Mouse (Mus musculus) lung, postnatal 4 days (tissue): ENCODE data around the gene Atrnl1.
"Not testable (repeated sequence)": the region's sequence is repeated elsewhere in the genome, so short reads cannot be mapped to it uniquely, and the experiment has no call there.

Experiments
- DNase-seq, 2 experiments: peaks; one replicate each; pipeline ENCODE4 v3.0.0; 2021

The Atrnl1 gene

DNA sequence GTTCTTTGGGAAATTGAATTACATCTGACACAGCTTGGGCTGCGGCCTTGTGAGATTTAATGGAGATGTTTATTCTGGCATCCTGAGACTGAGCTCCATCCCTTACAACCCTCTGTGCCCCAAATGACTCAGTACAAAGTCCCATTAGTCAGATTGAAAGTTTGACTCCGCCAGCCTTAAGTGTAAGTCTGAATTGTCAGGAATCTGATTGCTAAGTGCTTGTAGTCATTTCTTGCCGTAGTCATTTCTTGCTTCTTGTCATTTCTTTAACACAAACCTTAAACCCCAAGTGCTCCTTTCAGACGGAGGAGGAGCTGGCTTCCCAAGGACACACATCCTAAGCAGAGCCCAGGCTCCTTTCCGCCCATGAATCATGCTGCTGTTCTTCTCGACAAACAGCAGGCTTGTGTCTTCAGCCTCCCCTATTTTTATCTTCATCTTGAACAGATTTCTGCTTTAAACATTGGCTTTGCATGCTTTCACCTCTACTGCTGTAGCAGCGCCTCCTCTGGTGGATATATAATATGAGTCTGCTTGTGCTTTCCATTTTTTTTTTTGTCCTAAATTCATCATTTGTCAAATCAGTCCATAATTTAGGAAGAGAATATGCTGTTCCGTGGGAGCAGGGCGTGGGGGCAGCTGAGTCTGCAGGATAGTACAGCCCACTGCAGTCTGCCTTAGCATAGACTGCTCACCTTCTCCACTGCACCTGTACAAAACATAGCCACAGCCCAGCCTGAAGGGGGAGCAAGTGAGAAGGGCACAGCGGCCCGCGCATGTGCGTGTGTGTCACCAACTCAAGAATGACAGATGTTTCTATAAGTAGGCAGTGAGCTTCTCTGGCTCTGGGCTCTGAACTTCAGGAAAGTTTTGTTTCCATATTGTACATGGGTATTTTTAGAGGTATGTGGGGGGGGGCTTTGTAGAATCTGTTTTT, 214.7 kb downstream of the Atrnl1 start:
- DNase-seq, result no peak

- DNase-seq, result no peak
Observed at GRCm38 (mm10) chr19:57833083-57833482, 222.2 kb downstream of the Atrnl1 start.

DNA sequence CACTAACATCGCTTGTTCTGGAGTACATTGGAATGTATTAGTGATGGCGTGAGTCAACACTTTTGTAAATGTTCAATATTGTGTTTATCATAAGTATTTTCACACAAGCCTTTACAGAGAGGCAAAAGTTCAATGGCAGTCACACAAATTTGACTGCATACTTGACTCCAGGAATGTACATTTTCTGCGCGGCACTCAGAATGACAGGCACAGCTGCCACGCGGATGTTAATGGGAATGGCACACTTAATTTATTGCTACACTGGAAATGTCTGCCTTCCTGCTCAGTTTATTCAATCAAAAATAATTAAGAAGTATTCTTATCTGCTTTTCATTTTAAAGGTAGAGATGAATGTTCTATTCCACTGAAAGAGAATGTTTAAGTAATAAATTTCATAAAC, 227.0 kb downstream of the Atrnl1 start:
- DNase-seq, result no peak

- no peak for DNase-seq
Observed at GRCm38 (mm10) chr19:57838546-57838945, 227.7 kb downstream of the Atrnl1 start.

- DNase-seq, result no peak
Observed at GRCm38 (mm10) chr19:57849915-57850314, 239.1 kb downstream of the Atrnl1 start.

DNA sequence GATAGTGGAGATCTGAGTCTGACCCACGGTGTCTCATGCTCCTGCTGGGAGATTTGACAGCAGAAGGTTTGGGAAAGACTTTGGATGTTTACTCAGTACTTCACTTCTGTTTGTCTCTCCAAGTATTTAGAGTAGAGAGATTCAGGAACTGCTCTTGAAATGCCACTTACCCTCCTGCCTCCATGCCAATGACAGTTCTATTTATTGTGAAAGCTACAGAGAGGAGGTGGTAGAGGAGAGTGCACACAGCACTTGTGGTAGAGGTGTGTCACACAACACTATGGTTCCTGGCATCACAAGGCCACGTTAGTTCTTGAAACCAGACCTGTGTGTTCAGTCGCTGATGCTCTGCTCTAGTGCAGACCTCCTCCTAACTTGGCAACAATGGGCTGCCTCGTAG, 257.5 kb downstream of the Atrnl1 start:
- DNase-seq, result peak; percentile 10 to 30

- no peak for DNase-seq
Observed at GRCm38 (mm10) chr19:57870871-57871270, 260.0 kb downstream of the Atrnl1 start.

DNA sequence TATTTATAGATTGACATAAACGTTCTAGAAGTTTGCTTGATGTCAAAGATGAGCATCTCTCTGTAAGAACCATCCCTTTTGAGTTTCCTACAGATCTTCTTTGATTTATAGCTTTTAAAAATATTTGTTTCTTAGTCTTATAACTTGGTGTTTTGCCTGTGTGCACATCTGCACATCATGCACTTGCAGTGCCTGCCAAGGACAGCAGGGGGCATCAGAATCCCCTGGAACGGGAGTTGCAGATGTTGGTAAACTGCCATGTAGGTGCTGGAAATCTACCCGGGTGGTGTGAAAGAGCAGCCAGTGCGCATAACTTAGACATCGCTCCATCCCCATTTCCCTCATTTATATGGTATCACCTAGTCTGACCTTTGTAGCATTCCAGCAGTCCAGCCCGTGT, 265.2 kb downstream of the Atrnl1 start:
- DNase-seq, result no peak

- no peak for DNase-seq
Observed at GRCm38 (mm10) chr19:57877343-57877742, 266.5 kb downstream of the Atrnl1 start.

DNA sequence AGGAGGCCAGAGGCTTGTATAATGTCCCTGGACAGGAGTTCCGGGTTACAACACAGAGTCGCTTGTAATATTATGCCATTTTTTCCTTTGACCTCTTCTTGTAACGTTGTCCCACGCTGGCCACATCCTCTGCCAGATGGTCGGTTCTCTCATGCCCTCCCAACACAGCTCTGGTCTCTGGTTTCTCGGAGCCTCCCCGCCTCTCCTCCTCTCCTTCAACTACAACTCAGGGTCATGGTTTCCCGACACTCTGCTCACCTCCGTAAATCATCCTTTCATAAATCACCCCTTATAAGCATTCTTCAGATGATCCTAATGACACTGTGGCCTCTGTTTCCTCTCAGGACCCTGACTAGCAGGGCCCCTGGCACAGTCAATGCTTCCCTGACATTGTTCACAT, 267.7 kb downstream of the Atrnl1 start:
- DNase-seq, result no peak

GRCm38 (mm10) chr19:57879841-57880240, 269.0 kb downstream of the Atrnl1 start:
- DNase-seq, result not testable (repeated sequence)

DNA sequence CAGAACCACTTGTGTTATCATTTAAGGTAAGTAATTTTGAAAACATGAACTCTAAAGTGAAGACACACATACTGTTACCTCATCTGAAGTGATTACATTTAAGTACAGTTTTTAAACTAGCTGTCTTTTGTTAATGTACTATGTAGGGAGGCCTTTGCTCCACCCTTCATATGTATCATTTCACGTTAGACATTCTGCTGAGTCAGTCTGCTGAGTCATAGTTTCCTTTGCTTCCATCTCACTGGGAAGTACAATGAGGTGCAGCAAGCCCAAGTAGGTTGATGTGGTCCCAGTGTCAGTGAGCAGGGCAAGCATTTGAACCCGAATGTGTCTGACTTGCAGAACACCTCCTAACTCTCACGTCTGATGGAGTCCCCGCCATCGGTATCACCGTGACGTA, 271.1 kb downstream of the Atrnl1 start:
- DNase-seq, result no peak

DNA sequence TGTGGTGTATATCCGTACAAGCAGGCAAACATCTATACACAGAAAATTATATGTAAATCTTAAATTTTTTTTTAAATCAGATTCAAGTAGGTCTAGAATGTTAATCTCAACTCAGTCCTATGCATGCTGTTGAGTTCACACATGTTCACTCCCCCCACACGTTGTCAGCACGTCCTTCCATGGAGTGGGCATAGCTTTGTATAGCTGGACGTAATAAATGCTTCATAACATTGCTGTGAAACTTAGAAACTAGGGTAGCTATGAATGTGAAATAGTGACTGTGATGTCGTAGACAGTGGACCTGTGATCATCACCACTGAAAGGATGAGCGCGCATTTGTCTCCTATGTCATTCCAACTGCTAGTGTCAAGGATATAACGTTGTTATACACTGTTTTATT, 278.0 kb downstream of the Atrnl1 start:
- DNase-seq, result no peak

GRCm38 (mm10) chr19:57889741-57890140, 278.9 kb downstream of the Atrnl1 start:
- no peak for DNase-seq

DNA sequence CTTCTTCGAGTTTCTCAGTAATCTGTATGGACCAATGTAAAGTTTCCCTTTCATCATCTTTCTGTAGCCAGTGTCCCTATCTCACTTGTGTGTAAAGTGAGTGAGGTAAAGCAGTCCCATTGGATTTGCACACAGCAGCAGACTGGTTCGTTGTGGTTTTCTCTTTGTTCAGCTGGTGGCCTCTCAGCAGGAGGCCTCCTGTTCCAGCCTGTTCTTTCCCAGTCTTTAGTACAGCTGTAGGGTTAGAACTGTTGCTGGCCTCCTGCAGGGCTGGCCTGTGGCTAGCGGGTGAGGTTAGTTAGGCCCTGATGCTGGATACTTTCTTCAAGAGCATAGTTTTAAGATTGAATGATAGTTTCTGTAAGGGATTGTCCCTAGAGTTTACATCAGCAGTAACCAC, 280.1 kb downstream of the Atrnl1 start:
- DNase-seq, result no peak

DNA sequence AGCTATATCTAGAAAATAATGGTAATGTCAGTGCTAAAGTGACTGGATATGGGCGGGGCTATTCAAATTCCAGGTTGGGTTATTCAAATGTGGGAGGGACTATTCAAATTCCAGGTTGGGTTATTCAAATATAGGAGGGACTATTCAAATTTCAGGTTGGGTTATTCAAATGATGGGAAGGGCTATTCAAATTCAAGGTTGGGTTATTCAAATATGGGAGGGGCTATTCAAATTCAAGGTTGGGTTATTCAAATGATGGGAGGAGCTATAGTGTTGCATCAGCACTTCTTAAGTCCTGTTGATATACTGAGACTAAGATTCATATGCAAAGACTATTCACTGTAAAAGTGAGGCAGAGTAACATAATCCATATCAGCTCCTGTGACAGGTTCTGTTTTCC, 283.4 kb downstream of the Atrnl1 start:
- DNase-seq, result no peak

DNA sequence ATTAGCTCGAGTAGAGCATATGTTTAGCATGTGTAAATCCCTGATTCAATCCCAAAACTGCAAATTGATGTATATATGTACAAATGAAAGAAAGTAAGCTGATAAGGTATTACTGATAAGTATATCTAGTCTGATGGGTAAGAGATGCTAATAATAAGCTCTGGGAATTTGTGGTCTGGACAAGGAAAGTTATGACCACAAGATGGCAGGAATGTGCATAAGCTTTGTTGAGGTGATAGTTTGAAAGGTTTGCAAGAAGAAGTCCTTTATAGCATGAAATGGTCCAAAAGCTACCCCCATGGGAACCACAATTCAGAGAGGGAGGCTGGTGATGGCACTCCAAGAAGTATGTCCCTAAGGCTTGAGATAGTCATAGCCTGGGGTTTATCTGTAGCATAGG, 289.2 kb downstream of the Atrnl1 start:
- DNase-seq, result no peak

- DNase-seq, result no peak
Observed at GRCm38 (mm10) chr19:57909466-57909865, 298.6 kb downstream of the Atrnl1 start.

DNA sequence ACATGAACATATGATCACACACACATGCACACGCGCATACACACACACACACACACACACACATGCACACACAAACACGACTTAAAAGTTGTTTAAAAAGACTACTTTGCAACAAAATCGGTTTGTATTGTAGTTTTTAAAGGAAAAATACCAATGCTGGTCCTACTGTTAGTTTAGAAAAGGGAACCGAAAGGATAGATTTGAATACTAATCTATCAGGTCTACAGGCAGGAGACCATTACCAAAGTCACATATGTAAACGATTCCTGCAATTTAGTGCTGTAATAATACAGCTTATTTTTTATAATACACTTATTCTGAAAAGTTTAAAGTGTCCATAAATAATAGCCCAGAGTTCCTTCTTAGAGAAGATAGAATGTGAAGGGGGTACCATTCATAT, 299.8 kb downstream of the Atrnl1 start:
- DNase-seq, result no peak

- no peak for DNase-seq
Observed at GRCm38 (mm10) chr19:57916325-57916724, 305.5 kb downstream of the Atrnl1 start.

DNA sequence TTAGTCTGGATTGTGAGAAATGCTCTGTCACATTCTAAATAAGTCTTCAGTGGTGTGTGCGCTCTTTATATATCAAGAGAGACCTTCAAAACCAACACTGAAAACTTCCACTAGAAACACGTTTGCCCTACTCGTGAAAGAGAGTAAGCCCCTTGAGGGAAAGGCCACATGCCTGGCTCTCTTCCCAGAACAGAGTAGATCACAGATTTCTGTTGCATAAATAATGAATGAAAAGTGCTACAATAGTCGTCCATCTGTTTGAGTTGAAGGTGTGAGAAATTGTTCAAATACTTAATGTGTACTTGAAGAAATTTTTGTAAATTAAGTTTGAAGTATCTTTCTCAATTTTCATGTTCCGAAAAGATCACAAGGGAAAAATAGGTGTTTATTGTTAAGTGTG, 312.2 kb downstream of the Atrnl1 start:
- no peak for DNase-seq

- DNase-seq, result no peak
Observed at GRCm38 (mm10) chr19:57924856-57925255, 314.0 kb downstream of the Atrnl1 start.

DNA sequence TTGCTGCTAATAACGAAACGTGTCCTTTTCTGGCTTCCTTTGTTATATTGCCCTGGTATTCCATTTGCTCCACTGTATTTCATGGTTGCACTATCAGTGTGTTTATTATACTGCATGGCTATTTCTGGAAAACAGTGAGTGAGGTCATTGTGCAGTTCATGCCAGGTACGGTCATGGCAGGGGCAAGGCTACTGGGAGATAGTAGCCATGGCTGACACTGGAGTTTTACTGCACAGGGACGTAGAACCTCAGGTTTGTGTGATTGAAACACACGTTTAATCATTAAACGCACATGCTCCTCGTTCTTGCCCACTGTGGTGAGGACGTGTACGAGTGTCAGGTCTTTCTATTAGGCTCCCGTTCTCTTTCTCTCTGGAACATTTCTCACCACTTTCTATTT, 314.8 kb downstream of the Atrnl1 start:
- no peak for DNase-seq

GRCm38 (mm10) chr19:57926164-57926860, 315.5 kb downstream of the Atrnl1 start:
- no peak for DNase-seq
